Mouse (Mus musculus): ENCODE measurements around the gene A230050P20Rik. TPM values are rescaled to one million over a fixed set of nuclear protein-coding genes. Genes with fewer than 3 reads are reported as not detected.

Gene A230050P20Rik
- total RNA-seq, 2 experiments from 2014 or later = 4.2 to 4.6 TPM

DNA sequence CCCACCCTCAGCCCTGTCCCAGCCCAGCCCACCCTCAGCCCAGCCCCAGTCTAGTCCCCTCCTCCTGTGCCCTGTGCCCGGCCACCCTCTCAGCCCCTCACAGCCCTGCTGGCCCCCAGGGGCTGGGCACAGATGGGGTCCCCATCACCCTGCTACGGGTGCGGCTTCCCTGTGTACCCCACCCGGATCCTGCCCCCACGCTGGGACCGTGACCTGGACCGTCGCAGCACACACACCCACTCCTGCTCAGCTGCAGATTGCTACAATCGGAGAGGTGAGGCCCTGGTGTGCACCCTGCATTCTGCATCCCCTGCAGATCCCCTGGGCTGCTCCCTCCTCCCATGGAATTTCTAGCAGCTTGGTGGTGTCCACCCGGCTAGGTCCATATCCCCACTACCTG, 4.5 kb downstream of the A230050P20Rik start:
- DNase-seq = no peak
- intact Hi-C loops (cut with DNase I) = no loop called here

DNA sequence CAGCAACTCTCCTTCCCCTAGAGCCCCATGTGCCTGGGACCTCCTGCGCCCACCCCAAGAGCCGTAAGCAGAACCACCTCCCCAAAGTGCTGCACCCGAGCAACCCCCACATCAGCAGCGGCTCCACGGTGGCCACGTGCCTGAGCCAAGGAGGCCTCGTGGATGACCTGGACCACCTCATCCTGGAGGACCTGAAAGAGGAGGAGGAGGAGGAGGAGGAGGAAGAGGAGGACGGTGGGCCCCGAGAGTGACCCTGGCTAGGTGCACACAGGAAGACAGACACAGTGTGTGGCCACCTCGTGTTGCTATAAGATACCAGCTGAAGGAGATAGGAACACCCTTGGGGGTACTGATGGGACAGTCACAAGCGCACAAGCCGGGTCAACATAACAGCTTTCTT, 5.1 kb downstream of the A230050P20Rik start:
- intact Hi-C loops (cut with DNase I) = no loop called here
- DNase-seq = no peak

DNA sequence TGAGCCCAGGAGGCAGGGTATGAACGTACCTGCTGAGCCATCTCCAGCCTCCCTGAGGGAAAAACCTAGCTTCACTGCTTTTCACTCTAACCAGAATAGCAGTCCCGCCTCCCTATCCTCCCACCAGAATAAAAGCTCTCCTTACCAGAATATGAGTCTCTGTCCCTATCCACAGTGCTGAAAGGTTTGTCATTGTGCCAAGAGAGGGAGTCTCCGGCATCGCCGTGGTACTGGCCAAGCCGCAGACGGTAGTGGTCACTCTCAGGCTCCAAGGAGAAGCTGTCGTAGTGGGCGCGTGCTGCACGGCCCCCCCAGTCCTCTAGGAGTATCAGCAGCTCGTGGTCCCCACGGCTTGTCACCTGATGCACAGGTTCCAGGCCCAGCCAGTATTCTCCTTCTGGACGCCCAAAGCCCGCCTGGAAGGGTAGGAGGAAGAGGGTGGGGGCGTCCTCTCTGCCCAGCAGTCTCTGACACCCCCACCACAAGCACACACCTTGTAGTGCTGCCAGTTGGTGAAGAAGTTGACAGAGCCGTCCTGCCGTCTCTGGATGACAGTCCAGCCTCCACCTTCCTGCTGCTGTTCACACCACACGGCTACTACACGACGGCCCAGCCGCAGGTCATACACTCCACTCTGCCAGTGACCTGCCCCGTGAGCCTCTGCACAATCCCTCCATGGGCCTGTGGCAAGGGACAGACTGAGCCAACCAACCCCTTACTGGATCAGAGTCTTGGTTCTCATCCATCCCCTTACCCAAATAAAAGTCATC, 6.8 kb downstream of the A230050P20Rik start:
- no peak for DNase-seq

DNA sequence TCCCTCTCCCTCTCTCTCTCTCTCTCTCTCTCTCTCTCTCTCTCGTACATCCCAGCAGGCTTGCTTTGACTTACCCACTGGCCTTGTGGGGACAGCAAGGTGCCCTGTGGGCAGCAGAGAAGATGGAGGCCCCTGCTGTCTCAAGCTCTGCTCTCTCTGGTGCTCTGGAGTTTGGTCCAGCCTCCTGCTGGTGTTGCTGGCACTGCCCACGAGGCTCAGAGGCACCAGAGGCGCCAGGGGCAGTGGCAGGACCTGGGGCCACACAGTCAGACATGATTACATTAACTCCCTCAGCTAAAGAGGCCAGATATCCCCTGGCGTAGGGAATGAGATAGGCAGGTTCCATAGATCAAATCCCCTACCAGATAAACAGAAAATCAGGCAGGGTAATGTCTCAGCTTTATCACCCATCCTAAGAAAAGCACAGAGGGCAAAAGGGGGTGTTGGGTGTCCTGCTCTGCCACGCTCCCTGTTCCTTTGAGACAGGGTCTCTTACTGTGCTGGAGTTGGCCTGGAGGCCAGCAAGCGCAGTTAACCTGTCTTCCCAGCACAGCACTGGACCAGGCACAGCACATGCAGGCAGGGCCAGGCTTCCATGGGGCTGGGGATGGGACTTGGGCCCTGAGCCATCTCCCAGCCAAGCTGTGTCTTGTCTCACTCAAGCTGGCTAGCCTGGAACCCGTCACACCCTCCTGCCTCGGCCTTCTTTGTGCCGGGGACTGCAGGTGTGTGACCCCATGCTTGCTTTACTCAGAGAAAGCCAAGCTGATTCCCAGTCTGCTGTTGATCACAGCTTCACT, 8.1 kb downstream of the A230050P20Rik start:
- intact Hi-C loops (cut with DNase I) = no loop called here

More for the DNA sequence above, 6.8 kb downstream of the A230050P20Rik start:
- intact Hi-C loops (cut with DNase I) = no loop called here

DNA sequence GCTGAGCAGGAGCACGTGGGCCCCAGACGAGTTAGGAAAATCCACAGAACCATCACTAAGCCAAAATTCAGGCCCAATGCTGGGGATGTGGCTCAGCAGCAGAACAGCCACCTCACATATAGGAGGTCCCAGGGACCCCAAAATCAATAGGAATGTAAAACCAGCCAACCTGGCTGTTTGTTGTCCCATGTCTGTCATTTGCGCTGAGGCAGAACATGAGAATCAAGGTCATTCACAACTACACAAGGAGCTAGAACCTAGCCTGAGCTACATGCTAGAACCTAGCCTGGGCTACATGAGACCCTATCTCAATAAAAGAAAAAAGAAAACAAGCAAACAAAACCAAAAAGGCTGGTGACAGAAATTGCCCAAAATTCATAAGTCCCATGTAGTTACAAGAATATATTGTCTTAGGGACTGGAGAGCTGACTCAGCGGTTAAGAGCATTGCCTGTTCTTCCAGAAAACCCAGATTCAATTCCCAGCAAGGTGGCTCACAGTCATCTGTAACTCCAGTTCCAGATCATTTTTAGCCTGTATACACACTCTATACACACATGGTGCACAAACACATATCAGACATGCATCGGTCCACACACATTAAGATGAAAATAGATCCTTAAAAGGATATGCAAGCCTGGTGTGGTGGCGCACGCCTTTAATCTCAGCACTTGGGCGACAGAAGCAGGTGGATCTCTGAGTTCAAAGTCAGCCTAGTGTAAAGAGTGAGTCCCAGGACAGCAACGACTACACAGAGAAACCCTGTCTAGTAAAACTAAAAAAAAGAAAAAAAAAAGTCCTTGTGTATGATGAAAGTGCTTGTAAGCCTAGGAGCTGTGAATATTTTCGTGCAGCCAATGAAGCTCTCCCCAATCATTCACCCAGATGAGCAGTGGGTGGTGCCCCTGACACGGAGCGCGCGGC, 8.9 kb downstream of the A230050P20Rik start:
- intact Hi-C loops (cut with DNase I) = loop anchor here (1.0 kb wide), 1 partner anchor 9 kb away; no protein-coding TSS in a partner anchor
- DNase-seq = no peak

More for the DNA sequence above, 8.1 kb downstream of the A230050P20Rik start:
- no peak for DNase-seq

DNA sequence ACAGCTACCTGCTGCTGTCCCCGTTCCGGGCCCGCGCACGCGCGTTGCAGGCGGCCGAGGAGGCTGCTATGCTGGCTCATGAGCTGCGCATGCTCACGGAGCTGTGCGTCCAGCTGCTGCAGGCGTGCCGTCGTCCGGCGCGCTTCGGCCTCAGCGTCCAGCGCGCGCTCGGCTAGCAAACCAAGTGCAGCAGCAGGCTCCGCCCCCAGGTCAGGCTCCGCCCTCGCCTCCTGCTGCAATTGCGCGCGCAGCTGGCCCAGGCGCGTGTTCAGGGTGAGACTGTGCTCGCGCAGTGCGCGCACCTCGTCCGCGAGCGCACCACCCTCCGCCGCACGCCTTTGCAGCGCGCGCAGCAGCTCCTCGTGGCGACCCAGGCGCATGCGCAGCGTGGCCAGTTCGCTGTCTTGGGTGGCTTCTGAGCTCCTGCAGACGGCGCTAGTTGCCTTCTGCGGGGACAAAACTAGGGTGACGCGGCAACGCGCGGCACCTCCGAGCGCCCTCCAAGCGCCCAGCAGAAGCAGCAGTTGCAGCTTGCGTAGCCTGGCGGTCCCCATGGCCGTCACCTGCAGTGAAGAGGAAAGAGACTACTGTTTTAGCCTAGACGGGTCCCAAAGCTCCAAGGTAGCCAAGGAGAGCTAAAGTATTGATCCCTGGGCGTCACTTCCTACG, 9.7 kb downstream of the A230050P20Rik start:
- intact Hi-C loops (cut with DNase I) = loop anchor here (1.0 kb wide), 1 partner anchor 8 kb away; no protein-coding TSS in a partner anchor
- peak; percentile 99 to 100 for DNase-seq

DNA sequence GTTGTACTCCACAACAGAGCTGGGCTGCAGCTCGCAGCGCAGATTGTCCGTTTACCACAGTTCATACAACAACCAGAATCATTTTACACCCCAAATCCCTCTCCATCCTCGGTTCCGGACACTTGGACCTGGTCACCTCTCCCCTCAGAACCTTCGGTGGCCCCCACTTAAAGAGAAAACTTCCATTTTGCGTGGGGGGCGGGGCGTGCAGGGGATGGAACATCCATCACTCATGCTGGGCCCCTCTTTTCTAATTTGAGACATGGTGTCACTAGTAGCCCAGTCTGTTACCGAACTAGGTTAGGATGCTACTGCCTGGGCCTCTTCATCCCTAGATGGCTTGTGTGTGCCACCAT, 10.2 kb downstream of the A230050P20Rik start:
- intact Hi-C loops (cut with DNase I) = loop anchor here (1.0 kb wide), 1 partner anchor 8 kb away; no protein-coding TSS in a partner anchor
- DNase-seq = no peak

DNA sequence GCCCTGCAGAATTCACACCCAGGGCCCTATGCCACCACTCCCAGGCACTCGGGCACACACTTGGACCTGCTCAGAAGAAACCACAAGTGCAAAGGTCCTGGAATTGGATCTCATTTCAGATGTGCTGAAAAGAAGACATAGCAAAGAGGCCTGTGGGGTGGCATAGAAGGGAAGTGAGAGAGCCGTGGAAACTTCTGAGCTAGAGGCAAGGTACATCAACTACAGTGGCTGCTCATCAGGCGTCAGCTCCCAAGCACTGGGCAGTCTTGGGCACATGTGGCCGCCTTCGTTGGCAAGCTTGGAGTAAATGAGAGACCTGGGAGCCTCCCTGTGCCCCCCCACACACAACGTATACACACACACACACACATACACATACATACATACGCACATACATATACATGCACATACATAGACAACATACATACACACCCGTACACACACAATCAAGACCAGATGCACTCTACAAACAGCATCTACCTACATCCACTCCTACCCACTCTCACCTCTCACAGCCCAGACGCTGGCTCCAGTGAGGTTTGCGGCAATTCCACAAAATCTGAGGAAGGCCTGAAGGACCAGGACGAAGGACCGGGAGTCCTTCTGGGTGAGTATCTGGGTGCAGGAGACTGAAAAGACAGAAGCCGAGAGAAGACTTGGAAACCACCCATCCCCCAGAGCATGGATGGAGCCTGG, 10.8 kb downstream of the A230050P20Rik start, which contains the start of gene Angptl6:
Angptl6 (minus strand) TSS at position 631 of the 696 bp plus-strand sequence.
- intact Hi-C loops (cut with DNase I) = no loop called here
- no peak for DNase-seq

DNA sequence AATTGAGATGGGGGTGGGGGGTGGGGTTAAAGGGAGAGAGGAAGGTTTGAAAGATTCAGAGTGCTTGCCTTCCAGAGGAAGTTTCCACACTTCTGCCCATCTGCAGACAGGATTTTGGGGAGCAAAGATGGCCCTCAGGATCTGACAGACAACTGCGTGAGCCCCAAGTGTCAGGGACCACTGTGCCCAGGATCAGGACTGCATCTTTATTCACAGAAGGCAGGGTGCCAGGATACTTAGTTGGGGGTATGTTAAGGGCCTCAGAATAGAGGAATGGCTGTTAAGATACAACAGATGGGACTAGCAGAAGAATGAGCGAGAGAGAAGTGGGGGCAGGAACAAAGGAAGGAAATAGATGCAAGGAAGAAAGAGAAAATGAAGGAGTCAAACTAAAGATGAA, 18.1 kb downstream of the A230050P20Rik start:
- DNase-seq = no peak
- intact Hi-C loops (cut with DNase I) = loop anchor here (1.0 kb wide), 1 partner anchor 8 kb away; no protein-coding TSS in a partner anchor

DNA sequence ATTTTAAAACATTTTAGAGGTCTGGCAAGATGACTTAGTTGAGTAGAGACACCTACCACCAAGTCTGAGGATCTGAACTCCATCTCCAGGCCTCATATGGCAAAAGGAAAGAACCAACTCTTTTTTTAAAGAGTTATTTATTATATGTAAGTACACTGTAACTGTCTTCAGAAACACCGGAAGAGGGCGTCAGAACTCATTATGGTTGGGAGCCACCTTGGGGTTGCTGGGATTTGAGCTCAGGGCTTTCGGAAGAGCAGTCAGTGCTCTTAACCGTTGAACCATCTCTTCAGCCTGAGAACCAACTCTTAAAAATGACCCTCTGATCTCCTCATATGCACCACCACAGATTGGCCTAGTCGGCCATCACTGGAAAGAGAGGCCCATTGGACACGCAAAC, 18.7 kb downstream of the A230050P20Rik start:
- intact Hi-C loops (cut with DNase I) = no loop called here

DNA sequence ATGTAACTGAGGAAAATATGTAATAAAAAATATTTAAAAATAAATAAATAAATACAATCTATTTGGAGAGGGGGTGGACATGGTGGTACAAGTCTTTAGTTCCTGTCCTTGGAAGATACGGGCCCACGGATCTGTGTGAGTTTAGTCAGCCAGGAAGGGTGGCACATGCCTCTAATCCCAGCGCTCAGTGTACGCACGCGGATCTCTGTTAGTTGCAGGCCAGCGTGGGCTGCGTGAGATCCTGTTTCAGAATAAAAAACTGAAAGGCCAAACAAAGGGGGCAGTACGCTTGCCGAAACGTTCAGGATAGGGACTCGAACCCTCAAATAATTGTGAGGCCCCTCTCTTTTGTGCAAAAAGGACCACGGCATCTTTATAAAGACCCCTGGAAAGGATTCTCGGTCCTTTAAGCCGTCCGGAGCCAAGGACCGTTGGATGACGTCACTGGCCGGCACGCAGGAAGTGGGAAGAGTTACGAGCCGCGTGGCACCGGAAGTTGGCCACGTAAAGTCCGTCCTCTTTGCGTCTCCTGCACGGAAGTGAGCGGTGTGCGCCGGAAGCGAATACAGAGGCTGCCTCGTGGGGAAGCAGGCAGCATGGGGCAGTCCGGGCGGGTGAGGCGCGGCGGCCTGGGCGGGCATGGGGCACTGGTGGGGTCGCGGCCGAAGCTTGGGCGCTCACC, 19.4 kb downstream of the A230050P20Rik start, which contains the start of gene Ppan:
Ppan (plus strand) TSS at position 472 of the 682 bp plus-strand sequence.
- DNase-seq = peak; percentile 93
- intact Hi-C loops (cut with DNase I) = no loop called here

More for the DNA sequence above, 18.7 kb downstream of the A230050P20Rik start:
- no peak for DNase-seq

DNA sequence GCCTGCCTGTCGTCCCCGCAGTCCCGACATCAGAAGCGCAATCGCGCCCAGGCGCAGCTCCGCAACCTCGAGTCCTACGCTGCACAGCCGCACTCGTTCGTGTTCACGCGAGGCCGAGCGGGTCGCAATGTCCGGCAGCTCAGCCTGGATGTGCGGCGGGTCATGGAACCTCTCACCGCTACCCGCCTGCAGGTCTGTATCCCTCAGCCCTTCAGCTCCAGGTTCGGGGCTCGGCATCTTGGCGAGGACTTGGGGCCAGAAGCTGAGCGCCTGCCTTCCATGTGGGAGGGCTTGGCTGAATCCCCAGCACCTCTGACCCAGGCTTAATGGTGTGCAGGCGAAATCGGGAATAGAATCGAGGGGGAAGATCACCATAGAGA, 19.9 kb downstream of the A230050P20Rik start:
- intact Hi-C loops (cut with DNase I) = no loop called here

DNA sequence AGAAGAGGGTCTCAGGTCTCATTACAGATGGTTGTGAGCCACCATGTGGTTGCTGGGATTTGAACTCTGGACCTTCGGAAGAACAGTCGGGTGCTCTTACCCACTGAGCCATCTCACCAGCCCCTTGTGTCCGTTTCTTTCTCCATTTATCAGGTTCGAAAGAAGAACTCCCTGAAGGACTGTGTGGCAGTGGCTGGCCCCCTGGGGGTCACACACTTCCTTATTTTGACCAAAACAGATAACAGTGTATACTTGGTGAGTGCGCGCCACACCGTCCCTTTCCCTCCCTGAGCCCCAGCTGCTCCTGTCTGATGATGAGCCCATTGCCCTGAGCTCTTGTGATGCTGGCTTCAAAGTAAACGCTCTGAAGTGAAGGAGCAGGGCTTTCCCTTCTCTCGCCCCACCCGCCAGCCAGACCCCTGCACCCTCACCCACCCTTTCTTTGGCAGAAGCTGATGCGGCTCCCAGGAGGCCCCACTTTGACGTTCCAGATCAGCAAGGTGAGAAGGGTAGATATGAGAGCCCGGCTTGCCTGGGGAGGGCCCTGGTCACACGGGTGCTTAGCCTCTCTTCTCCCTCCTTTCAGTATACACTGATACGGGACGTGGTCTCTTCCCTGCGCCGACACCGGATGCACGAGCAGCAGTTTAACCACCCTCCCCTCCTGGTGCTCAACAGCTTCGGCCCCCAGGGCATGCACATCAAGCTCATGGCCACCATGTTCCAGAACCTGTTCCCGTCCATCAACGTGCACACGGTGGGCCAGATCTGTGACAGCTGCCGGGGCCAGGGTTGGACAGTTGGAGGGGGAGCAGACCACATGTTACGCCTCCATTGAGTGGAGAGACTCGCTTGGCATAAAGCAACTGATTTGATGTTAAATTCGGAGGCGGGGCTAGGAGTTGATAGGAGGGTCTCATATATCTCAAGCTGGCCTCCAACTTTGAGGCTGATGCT, 21.0 kb downstream of the A230050P20Rik start:
- no peak for DNase-seq
- intact Hi-C loops (cut with DNase I) = no loop called here

More for the DNA sequence above, 19.9 kb downstream of the A230050P20Rik start:
- no peak for DNase-seq

DNA sequence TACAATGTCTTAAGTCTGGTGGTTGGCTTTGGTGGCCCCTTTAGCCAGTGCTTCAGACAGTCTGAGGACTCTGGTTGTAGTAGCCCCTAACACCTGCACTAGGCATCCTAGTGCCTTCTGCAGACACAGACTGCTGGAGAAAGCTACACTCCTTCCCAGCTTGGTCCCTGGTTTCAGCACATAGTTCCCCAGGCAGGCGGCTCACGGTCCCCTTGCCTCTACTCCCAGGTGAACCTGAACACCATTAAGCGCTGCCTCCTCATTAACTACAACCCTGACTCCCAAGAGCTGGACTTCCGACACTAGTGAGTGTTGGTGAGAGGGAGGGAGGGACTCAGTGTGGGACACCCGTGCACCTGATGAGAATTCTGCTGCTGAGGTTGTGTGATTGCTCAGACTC, 22.0 kb downstream of the A230050P20Rik start:
- intact Hi-C loops (cut with DNase I) = no loop called here
- DNase-seq = no peak

DNA sequence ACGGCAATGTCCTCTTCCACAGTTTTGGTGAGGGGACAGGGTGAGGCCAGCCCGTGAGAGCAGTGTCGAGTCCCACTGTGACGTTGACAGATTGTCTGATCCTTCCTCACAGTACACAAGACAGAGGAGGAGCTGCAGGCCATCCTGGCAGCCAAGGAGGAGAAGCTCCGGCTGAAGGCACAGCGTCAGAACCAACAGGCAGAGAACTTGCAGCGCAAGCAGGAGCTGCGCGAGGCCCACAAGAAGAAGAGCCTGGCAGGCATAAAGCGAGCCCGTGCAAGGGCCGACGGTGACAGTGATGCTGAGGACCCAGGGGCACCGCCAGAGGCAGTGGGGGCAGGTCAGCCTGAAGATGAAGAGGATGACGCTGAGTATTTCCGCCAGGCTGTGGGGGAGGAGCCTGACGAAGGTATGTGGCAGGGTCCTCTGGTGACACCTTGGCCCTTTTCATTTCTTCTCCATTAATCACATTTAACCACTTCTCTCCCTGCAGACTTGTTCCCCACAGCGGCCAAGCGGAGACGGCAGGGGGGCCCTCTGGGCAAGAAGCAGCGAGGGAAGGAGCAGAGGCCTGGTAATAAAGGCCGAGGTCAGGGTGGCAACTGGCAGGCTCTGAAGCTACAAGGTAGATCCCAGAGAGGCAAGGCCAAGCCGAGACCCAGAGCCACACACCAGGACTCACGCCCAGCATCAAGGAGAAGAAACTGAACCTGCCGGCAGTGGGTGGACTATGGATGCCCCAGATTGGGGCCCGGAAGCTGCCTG, 23.1 kb downstream of the A230050P20Rik start:
- DNase-seq = no peak
- intact Hi-C loops (cut with DNase I) = no loop called here

DNA sequence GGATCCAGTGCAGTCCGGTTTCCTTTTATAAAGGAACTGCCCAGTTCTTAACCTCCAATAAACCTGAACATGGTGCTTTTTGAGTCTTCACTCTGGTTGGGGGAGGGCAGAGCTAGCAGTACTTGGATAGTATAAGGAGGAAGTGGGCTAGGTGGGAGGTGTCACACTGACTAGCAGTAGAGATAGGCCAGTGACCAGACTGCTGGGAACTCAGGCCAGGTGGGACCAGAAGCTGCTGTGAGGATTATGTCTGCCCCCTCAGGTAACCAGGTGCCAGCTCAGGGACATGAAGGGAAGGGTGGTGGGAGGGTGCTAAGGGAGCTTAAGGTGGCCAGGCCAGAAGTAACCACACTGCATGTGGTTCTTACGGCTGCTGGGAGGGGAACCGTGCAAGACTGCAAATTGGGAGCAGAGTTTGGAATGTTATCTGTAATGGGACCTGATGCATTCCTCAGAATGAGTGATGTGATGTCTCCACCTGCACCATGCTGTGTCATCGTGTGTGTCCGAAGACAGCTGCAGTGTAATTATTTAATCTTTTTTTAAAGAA, 23.7 kb downstream of the A230050P20Rik start:
- DNase-seq = no peak
- intact Hi-C loops (cut with DNase I) = no loop called here

Data from heart, postnatal 36 days (tissue).